Mouse (Mus musculus): ENCODE measurements around the gene Gtsf1l.

DNA sequence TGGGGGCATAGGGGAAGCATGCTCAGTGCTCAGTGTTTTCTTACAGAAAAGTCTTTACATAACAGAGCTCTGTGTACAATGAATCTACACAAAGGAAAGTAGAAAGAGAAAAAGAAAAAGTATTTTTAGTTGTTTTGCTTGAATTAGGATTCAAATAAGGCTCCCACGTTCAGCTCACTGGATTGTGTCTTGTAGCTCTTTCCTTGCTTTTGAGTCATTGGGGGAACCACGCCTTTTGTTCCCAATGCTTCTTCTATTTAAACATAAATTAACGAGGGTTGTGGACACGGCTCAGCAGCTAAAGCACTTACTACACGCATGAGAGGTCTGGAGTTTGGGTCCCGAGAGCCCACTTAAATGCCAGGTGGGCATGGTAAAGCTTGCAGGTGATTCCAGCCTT is 48.3 kb upstream of the Gtsf1l start:
- TF ChIP-seq POLR2A (IDR thresholded peaks at IDR 0.05; ENCODE audit: control insufficient read depth, low read depth, low read length) (no peak), CTCF (IDR thresholded peaks at IDR 0.05; ENCODE audit: control insufficient read depth, insufficient read depth, insufficient replicate concordance, low read depth, low read length) (no peak)

All from testis, adult 2 months (tissue).